Mouse (Mus musculus): ENCODE data around the gene Ercc4.

- TF ChIP-seq CTCF (conservative IDR thresholded peaks at IDR 0.05; ENCODE audit: low read length) (no peak), NANOG (IDR thresholded peaks at IDR 0.05; ENCODE audit: borderline replicate concordance, low read length) (no peak), POU5F1 (IDR thresholded peaks at IDR 0.05; ENCODE audit: borderline replicate concordance, low read length) (no peak)
Measured at GRCm38 (mm10) chr16:13157314-13157713, 47.8 kb downstream of the Ercc4 start.
